Mouse (Mus musculus) monocyte, adult 2 months (primary cell): Measurements from ENCODE around the gene Cenpk.
"Not testable (repeated sequence)": the region's sequence is repeated elsewhere in the genome, so short reads cannot be mapped to it uniquely, and the experiment has no call there.

Experiments
- DNase-seq, 2 experiments: peaks; one replicate each; pipeline ENCODE4 v3.0.0; 2022; ENCODE audit warnings: low spot score in 2 of 2, low read depth in 1 of 2

Cenpk gene

GRCm38 (mm10) chr13:104228384-104229066 lies at the start of gene Cenpk, which contains the start of gene Ppwd1:
Gene Cenpk, plus strand, starts transcription at chr13:104228611.
Gene Ppwd1, minus strand, starts transcription at chr13:104228843.
- peak; percentile 88 to 95 for DNase-seq

GRCm38 (mm10) chr13:104178650-104179121 lies 49.7 kb upstream of the Cenpk start, which contains the start of gene Trim23:
Gene Trim23, plus strand, starts transcription at chr13:104178797.
- DNase-seq = peak; percentile 87

- no peak for DNase-seq
These were observed 49.1 kb upstream of the Cenpk start for GRCm38 (mm10) chr13:104179176-104179888.

- DNase-seq = no peak
These were observed 41.1 kb upstream of the Cenpk start for GRCm38 (mm10) chr13:104187357-104187756.

GRCm38 (mm10) chr13:104195891-104196290 lies 32.5 kb upstream of the Cenpk start:
- DNase-seq = not testable (repeated sequence)

- no peak for DNase-seq
These were observed 24.1 kb upstream of the Cenpk start for GRCm38 (mm10) chr13:104204313-104204712.

GRCm38 (mm10) chr13:104227478-104227877 lies 933 bp upstream of the Cenpk start:
- no peak for DNase-seq

GRCm38 (mm10) chr13:104229181-104229580 lies 770 bp downstream of the Cenpk start:
- DNase-seq = no peak

GRCm38 (mm10) chr13:104258997-104259396 lies 30.6 kb downstream of the Cenpk start:
- peak in 1 of 2 experiments; percentile 3 for DNase-seq

GRCm38 (mm10) chr13:104285031-104285431 lies 56.6 kb downstream of the Cenpk start:
- DNase-seq = no peak

- DNase-seq = no peak
These were observed 57.4 kb downstream of the Cenpk start for GRCm38 (mm10) chr13:104285737-104286311.

- no peak for DNase-seq
These were observed 57.9 kb downstream of the Cenpk start for GRCm38 (mm10) chr13:104286336-104286735.

GRCm38 (mm10) chr13:104286897-104287309 lies 58.5 kb downstream of the Cenpk start:
- peak; percentile 39 to 75 for DNase-seq

GRCm38 (mm10) chr13:104287366-104288225 lies 59.2 kb downstream of the Cenpk start, which contains the start of gene Adamts6:
Gene Adamts6, plus strand, starts transcription at chr13:104287835.
- no peak for DNase-seq

GRCm38 (mm10) chr13:104288226-104288859 lies 59.9 kb downstream of the Cenpk start:
- DNase-seq = no peak

- no peak for DNase-seq
These were observed 60.8 kb downstream of the Cenpk start for GRCm38 (mm10) chr13:104289176-104289575.

GRCm38 (mm10) chr13:104295472-104295871 lies 67.1 kb downstream of the Cenpk start:
- DNase-seq = no peak
